Mouse (Mus musculus): ENCODE measurements around the gene Ncam1. TPM values are rescaled to one million over a fixed set of nuclear protein-coding genes. Genes with fewer than 3 reads are reported as not detected.

Ncam1 gene
- polyA plus RNA-seq, 1 experiment from 2014 or later: 278 TPM

DNA sequence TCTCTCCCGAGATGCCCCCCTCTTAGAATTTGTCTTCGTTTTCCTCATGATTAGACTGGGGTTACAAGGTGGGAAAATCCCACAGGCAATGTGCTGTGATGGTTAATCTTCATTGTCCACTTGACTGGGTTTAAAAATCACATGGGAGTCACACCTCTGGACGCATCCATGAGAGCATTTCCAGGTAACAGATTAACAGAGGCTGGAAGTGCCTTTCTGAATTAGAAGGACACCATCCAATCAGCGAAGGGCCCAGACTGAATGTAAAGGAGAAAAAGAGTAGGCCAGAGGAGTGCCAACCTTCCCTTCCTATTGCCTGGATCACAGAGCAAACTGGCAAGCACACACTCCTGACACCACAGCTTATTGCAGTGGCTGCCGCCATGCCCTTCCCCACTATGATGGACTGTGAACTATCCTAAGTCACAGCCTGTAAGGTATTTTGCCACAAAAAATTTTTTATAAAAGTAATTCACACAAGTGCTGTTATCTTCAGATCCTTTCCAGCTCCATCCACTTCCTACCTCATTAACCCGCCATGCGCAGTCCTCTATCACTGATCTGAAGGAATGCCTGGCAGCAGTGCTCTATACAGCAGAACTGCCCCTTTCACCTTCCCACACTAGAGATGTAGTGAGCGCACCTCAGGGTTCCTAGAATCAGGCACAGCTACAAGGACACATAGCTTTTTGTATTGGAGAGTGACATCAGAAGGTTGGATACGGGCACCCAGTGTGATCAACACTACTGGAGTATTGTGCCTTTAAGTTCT lies 94.3 kb downstream of the Ncam1 start:
- H3K4me3 ChIP-seq: no peak overlapping the region
- no peak overlapping the region for H3K27ac ChIP-seq
- peaks cover 4% of the 10 kb centered on the region for H3K36me3 ChIP-seq
- H3K4me1 ChIP-seq: 0 out of 2 replicates have a peak, but pooled peaks cover 6% of the 10 kb centered on the region
- no peak overlapping the region for H3K9ac ChIP-seq
- H3K27me3 ChIP-seq (replicated peaks): no peaks in the 10 kb centered on the region
- H3K9me3 ChIP-seq: no peaks in the 10 kb centered on the region
- no peak overlapping the region for H3K4me2 ChIP-seq (replicated peaks)
- no peak for ATAC-seq (ENCODE audit: low FRiP score, low read depth)
- WGBS: 81% methylated on average over 9 of the region's 9 CpGs

DNA sequence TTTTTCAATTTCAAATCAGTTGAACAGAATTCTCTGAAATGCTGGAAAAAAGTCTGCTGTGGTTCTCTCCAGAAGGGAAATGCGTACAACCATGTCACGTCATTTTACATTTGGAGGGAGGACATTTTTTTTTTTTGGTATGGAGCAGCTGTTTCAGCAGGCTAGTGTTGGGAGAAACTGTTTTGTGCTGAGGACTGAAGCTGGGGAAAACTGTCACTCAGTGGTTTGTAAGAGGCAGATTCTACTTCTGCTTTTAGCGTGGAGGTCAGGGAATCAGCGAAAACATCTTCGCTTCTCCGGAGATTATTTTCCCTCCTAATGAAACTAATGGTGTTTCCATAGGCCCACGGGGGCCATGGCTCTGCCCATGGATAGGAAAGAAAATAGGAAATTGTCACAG lies 103.4 kb downstream of the Ncam1 start:
- Histone ChIP-seq H3K27me3 (replicated peaks) (no peaks in the 10 kb centered on the region), H3K9me3 (no peaks in the 10 kb centered on the region), H3K27ac (no peak overlapping the region), H3K4me1 (peaks cover 4% of the 10 kb centered on the region; the same call in 1 of the 2 replicates), H3K9ac (no peak overlapping the region), H3K36me3 (no peaks in the 10 kb centered on the region), H3K4me2 (replicated peaks) (no peak overlapping the region), H3K4me3 (no peak overlapping the region)
- WGBS: 88% methylated on average over 7 of the region's 7 CpGs
- no peak for ATAC-seq (ENCODE audit: low FRiP score, low read depth)

DNA sequence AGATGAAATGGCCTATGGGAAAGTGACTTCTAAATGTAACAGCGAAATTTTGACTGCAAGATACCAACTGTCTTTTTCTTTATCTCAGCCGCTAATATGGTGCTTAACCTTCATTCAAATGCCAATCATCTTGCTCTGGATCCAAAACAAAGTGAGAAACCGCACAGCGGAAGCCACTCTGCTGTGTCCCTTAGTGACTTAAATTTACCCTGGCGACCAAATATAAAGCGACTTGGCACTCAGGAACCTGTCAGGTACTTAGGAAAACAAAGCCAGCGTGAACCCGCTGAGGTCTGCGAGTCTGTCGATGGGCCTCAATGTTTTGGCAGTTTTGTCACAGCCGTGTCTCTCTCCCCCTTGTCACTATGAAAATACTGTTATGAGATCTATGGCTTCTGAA lies 105.9 kb downstream of the Ncam1 start:
- peaks cover 4% of the 10 kb centered on the region; the same call in 1 of the 2 replicates for H3K4me1 ChIP-seq
- H3K9ac ChIP-seq: no peak overlapping the region
- ATAC-seq (ENCODE audit: low FRiP score, low read depth): no peak
- H3K4me2 ChIP-seq (replicated peaks): no peak overlapping the region
- H3K4me3 ChIP-seq: no peak overlapping the region
- no peaks in the 10 kb centered on the region for H3K27me3 ChIP-seq (replicated peaks)
- no peaks in the 10 kb centered on the region for H3K9me3 ChIP-seq
- no peak overlapping the region for H3K27ac ChIP-seq
- 86% methylated on average over 11 of the region's 11 CpGs for WGBS
- H3K36me3 ChIP-seq: no peaks in the 10 kb centered on the region

- WGBS: 69% methylated on average over 2 of the region's 2 CpGs
- H3K27me3 ChIP-seq (replicated peaks): no peaks in the 10 kb centered on the region
- H3K9ac ChIP-seq: no peak overlapping the region
- peaks cover 4% of the 10 kb centered on the region; the same call in 1 of the 2 replicates for H3K4me1 ChIP-seq
- no peak overlapping the region for H3K4me3 ChIP-seq
- H3K27ac ChIP-seq: no peak overlapping the region
- no peaks in the 10 kb centered on the region for H3K9me3 ChIP-seq
- H3K4me2 ChIP-seq (replicated peaks): no peak overlapping the region
- no peaks in the 10 kb centered on the region for H3K36me3 ChIP-seq
- ATAC-seq (ENCODE audit: low FRiP score, low read depth): no peak
Measured at GRCm38 (mm10) chr9:49691344-49691743, 107.4 kb downstream of the Ncam1 start.

DNA sequence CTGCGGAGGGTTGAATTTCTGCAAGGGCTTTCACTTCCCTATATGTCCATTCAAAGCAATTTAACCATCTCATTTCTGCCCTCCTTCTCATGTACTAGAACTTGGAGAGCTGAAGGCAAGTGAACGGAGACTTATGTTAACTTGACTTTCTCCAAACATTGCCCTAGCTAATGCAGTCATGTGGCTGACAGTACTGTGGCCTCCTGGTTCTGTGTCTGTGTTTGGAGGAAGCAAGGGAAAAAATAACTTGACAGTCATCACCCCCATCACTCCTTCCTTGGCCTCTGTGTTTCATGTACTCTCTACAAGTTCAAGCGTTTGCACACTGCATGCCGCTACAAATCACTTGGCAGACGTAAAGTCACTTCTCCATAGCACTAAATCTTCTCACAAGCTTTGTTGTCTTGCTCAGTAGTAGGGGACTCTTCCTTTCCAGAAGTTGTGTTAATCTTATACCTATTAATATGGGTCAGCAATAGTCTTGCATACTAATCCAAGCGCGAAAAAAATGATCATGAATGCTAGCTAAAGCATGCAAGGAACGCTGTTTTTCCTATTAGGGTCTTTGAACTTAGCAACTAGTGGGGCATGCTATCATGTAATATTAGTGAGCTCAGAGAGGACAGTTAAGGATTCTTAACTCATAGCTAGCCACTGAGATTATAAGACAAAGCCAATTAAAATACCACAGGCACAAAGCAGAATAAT lies 115.0 kb downstream of the Ncam1 start:
- ATAC-seq (ENCODE audit: low FRiP score, low read depth): no peak
- Histone ChIP-seq H3K4me2 (replicated peaks) (no peak overlapping the region), H3K27me3 (replicated peaks) (no peaks in the 10 kb centered on the region), H3K27ac (no peak overlapping the region), H3K36me3 (no peaks in the 10 kb centered on the region), H3K4me1 (peaks cover 30% of the 10 kb centered on the region), H3K4me3 (no peak overlapping the region), H3K9me3 (no peaks in the 10 kb centered on the region), H3K9ac (no peak overlapping the region)
- WGBS: 65% methylated on average over 8 of the region's 8 CpGs

DNA sequence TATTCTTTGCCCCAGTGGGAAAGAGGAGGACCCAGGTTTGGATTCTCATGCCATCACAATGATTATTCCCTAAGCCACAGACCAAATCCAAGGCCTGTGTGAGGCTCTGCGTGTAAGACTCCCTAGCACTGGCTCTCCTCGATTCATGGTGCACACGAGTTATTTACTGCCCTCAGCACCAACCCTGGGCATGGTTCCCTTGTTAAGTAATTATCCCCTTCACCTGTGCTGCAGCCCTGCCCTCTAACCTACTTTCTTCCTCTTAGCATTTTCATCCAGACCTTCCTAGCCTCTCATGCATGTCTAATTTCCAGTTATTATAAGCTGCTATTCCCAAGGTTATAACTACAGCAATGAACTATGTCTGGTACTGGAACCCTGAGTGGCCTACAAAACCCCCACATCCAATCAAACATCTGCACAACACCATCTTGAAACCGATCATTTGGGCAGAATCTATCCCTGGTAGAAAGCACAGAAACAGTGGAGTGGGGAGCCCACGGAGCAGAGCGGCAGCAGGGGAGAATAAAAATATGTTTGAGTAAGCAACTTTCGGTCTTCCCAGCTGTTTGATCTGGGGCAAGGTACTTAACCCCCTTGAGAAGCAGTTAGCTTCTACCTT lies 116.8 kb downstream of the Ncam1 start:
- no peak overlapping the region for H3K4me2 ChIP-seq (replicated peaks)
- no peaks in the 10 kb centered on the region for H3K9me3 ChIP-seq
- no peak for ATAC-seq (ENCODE audit: low FRiP score, low read depth)
- no peaks in the 10 kb centered on the region for H3K36me3 ChIP-seq
- no peak overlapping the region for H3K9ac ChIP-seq
- WGBS: 59% methylated on average over 7 of the region's 7 CpGs
- no peaks in the 10 kb centered on the region for H3K27me3 ChIP-seq (replicated peaks)
- no peak overlapping the region for H3K4me3 ChIP-seq
- H3K4me1 ChIP-seq: peaks cover 30% of the 10 kb centered on the region
- H3K27ac ChIP-seq: no peak overlapping the region

DNA sequence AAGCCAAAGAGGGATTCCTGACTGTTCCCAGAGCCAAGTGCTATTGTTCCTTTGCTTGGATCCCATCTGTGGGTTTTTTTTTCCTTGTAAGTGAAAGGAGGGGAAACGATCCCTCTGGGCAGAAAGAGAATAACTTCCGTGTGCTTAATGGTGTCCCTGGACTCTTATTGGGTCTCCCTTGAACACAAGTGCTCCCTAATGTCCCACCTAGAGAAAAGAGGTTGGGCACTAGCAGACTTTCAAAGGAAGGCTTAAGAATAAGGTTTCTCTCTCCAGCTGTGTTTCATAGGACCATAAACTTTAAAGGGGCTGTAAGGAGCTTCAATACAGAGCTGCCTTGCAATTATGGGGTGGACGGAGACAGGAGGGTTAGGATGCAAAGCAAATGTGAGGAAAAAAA lies 119.5 kb downstream of the Ncam1 start:
- 24% methylated on average over 3 of the region's 3 CpGs for WGBS
- no peak overlapping the region for H3K4me2 ChIP-seq (replicated peaks)
- ATAC-seq (ENCODE audit: low FRiP score, low read depth): no peak
- peaks cover 23% of the 10 kb centered on the region; the same call in 1 of the 2 replicates for H3K4me1 ChIP-seq
- H3K27ac ChIP-seq: no peak overlapping the region
- no peaks in the 10 kb centered on the region for H3K27me3 ChIP-seq (replicated peaks)
- no peaks in the 10 kb centered on the region for H3K9me3 ChIP-seq
- no peaks in the 10 kb centered on the region for H3K36me3 ChIP-seq
- no peak overlapping the region for H3K4me3 ChIP-seq
- no peak overlapping the region for H3K9ac ChIP-seq

- 59% methylated on average over 9 of the region's 9 CpGs for WGBS
- no peak overlapping the region for H3K27ac ChIP-seq
- no peak for ATAC-seq (ENCODE audit: low FRiP score, low read depth)
Measured at GRCm38 (mm10) chr9:49675696-49676465, 122.8 kb downstream of the Ncam1 start.

GRCm38 (mm10) chr9:49672646-49673199 lies 126.0 kb downstream of the Ncam1 start:
- no peak for ATAC-seq (ENCODE audit: low FRiP score, low read depth)
- Histone ChIP-seq H3K4me3 (no peak overlapping the region), H3K4me1 (peaks cover 9% of the 10 kb centered on the region; the same call in 1 of the 2 replicates), H3K36me3 (peaks cover 4% of the 10 kb centered on the region; the same call in 1 of the 2 replicates), H3K9ac (no peak overlapping the region), H3K27me3 (replicated peaks) (no peaks in the 10 kb centered on the region), H3K9me3 (no peaks in the 10 kb centered on the region), H3K27ac (no peak overlapping the region), H3K4me2 (replicated peaks) (no peak overlapping the region)
- WGBS: 54% methylated on average over 6 of the region's 6 CpGs

More at GRCm38 (mm10) chr9:49675696-49676465, 122.8 kb downstream of the Ncam1 start:
- Histone ChIP-seq H3K4me1 (peaks cover 13% of the 10 kb centered on the region; the same call in 1 of the 2 replicates), H3K9ac (no peak overlapping the region), H3K4me3 (no peak overlapping the region), H3K27me3 (replicated peaks) (no peaks in the 10 kb centered on the region), H3K4me2 (replicated peaks) (no peak overlapping the region), H3K36me3 (no peaks in the 10 kb centered on the region), H3K9me3 (no peaks in the 10 kb centered on the region)

GRCm38 (mm10) chr9:49667066-49667465 lies 131.7 kb downstream of the Ncam1 start:
- no peak for ATAC-seq (ENCODE audit: low FRiP score, low read depth)
- Histone ChIP-seq H3K36me3 (peaks cover 4% of the 10 kb centered on the region; the same call in 1 of the 2 replicates), H3K27me3 (replicated peaks) (no peaks in the 10 kb centered on the region), H3K9me3 (no peaks in the 10 kb centered on the region), H3K4me1 (peaks cover 4% of the 10 kb centered on the region; the same call in 1 of the 2 replicates), H3K27ac (no peak overlapping the region), H3K4me2 (replicated peaks) (no peak overlapping the region), H3K9ac (no peak overlapping the region), H3K4me3 (no peak overlapping the region)

- Histone ChIP-seq H3K36me3 (peaks cover 4% of the 10 kb centered on the region; the same call in 1 of the 2 replicates), H3K9me3 (no peaks in the 10 kb centered on the region), H3K4me1 (peaks cover 4% of the 10 kb centered on the region; the same call in 1 of the 2 replicates), H3K27ac (no peak overlapping the region), H3K9ac (no peak overlapping the region), H3K4me2 (replicated peaks) (no peak overlapping the region), H3K4me3 (no peak overlapping the region), H3K27me3 (replicated peaks) (no peaks in the 10 kb centered on the region)
- no peak for ATAC-seq (ENCODE audit: low FRiP score, low read depth)
- 20% methylated on average over 5 of the region's 5 CpGs for WGBS
Measured at GRCm38 (mm10) chr9:49665361-49665760, 133.4 kb downstream of the Ncam1 start.
